Mouse (Mus musculus): ENCODE results near the gene Cirbp.

DNA sequence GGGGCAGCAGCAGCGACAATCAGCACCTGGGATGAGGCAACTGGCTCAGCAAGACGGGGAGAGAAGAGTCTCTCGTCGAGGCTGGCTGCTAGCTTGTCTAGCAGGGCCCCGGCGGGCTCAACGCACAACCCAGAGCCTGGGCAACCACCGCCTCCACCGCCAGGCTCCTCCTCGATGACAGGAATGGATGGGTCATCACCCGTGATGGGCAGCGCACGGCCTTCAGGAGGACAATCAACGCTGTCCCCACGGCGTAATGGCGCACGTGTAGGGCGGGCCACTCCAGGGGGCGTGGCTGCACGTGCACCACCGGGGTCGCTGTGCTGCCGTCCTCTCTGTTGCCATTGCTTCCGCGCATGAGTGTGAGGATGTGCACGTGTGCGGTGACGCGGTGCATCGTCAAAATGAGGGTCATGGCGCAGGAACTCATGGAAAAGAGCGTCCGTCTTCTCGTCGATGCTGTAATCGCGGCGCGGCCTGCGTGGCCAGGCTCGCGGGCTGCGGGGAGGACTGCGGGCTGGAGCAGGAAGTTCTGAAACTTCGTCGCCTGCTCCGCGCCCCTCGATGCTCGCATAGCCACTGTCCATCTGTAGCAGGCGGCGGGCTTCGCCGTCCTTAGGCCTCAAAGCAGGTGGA lies 34.4 kb upstream of the Cirbp start:
- TF ChIP-seq MYOD1 (IDR thresholded peaks at IDR 0.05; ENCODE audit: control insufficient read depth, insufficient read length, low read depth) (no peak), CEBPB (IDR thresholded peaks at IDR 0.05; ENCODE audit: low read depth) (no peak)
